Mouse (Mus musculus) MEL (cell line): ENCODE measurements around the gene Chd3.

Experiments
- CTCF ChIP-seq, 3 experiments: IDR thresholded peaks in 2 of 3; conservative IDR thresholded peaks in 1 of 3; 2 replicates each; pipeline ENCODE4 v1.5.1; 2011 to 2012; ENCODE audit warnings: low read length in 3 of 3, low read depth in 2 of 3, mild to moderate bottlenecking in 2 of 3, improper control_type of control experiment in 1 of 3, inconsistent platforms in 1 of 3, mixed read lengths in 1 of 3, moderate library complexity in 1 of 3; ENCODE audit not compliant: control insufficient read depth in 1 of 3, insufficient read depth in 1 of 3, poor library complexity in 1 of 3, severe bottlenecking in 1 of 3
- POLR2A ChIP-seq, 2 experiments: IDR thresholded peaks; 2 replicates each; pipeline ENCODE4 v1.6.1; 2011 to 2012; ENCODE audit warnings: low read length in 2 of 2, mild to moderate bottlenecking in 2 of 2, control low read depth in 1 of 2, improper control_type of control experiment in 1 of 2, low read depth in 1 of 2, moderate library complexity in 1 of 2; ENCODE audit not compliant: control insufficient read depth in 1 of 2, insufficient read depth in 1 of 2, poor library complexity in 1 of 2
- TAL1 ChIP-seq: IDR thresholded peaks from 2 replicates; pipeline ENCODE4 v1.6.1; 2012; ENCODE audit warnings: mild to moderate bottlenecking, inconsistent platforms, low read length, moderate library complexity, mixed read lengths
- TCF12 ChIP-seq: IDR thresholded peaks from 2 replicates; pipeline ENCODE4 v1.6.1; 2014; ENCODE audit warnings: low read depth, mild to moderate bottlenecking, inconsistent platforms, low read length, improper control_type of control experiment, moderate library complexity

DNA sequence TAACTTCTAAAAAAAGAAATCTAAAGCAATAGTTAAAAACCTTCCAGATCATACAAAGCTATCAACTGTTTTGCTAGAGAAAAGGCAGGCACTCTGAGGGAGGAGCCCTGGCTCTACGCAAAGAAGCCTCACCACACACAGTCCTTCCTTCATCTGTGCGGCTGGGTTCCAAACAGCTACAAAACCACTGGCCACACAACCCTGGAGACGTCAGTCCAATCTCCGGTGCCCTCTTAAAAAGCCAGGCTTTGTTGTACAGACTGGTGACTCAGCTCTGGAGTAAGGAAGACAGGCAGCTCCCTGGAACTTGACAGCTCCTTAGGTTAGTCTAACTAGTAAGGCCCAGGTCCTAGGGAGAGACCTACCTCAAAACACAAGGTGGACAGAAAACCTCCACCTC is 6.4 kb upstream of the Chd3 start:
- TF ChIP-seq POLR2A (IDR thresholded peaks at IDR 0.05; ENCODE audit: control insufficient read depth in 1 of 2, insufficient read depth in 1 of 2, low read depth in 1 of 2, low read length in 2 of 2, poor library complexity in 1 of 2) (no peak), TCF12 (no peak), CTCF (IDR thresholded peaks at IDR 0.05 in 2 of 3, conservative IDR thresholded peaks at IDR 0.05 in 1 of 3; ENCODE audit: control insufficient read depth in 1 of 3, insufficient read depth in 1 of 3, low read depth in 2 of 3, low read length in 3 of 3, poor library complexity in 1 of 3, severe bottlenecking in 1 of 3) (no peak), TAL1 (no peak)
